Mouse (Mus musculus): ENCODE data around the gene Klhl32.
"Not testable (repeated sequence)": the region's sequence is repeated elsewhere in the genome, so short reads cannot be mapped to it uniquely, and the experiment has no call there.

Gene Klhl32

DNA sequence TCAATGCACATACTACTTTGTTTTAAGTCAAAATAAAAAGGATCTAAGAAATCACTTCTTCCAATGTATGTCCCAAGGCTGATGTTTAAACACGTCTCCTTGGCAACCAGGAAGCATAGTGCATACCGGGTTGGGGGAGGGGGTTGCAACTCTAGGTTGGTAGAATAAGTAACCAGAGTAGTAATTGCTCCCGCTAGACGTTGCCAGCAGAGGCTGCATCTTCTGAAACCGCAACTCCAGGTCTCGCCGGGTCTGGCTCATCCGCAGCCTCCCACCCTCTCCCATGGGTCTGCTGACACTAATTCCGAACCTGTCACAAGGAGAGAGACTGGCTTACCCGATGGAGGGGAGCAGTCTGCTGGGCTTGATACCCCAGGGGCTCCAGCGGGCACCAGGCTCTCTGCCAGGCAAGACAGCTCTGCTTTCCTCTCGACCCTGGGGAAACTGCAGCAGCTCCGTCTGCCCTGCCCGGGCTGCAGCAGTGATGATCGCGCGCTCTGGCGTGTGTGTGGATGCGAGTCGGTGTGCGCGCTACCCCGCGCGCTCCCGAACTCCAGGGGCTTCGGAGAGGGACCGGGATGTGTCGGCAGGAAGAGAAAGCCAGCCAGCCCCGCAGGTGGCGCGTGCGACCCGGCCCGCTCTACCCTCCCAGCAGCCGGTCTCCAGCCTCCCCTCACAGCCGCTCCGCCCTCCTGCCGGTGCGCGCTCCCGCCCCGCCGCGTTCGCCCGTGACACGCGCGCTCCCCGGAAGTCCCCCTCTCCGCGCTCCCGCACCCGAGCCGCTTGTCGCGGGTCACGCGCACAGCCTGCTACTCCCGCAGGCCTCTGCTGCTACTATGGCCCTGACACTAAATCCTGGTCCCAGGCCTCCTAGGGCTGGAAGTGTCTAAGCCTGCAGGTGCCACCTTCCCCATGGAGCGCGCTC lies at the start of gene Klhl32:
Gene Klhl32, minus strand, starts transcription at position 724 of the 925 bp plus-strand sequence.
- DNase-seq (ENCODE audit: low read depth) = peak; percentile 1

DNA sequence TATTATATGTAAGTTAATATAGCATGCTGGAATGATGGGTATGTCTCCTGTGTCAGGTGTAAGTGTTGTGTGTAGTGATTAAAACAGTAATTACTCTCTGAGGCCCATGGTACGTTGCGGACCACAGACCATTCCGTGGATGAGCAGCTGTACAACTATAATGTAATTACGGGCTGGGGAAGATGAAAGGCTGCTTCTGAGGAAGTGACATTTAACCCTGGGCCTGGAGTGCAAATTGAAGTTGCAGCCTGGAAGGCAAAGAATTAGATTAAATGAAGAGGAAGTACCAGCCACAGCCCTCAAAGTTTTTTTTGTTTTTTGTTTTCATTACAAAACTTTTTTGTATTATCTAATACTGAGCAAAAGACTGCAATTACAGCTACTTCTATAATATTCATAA lies 48.2 kb upstream of the Klhl32 start:
- peak; percentile 25 for DNase-seq (ENCODE audit: low read depth)

DNA sequence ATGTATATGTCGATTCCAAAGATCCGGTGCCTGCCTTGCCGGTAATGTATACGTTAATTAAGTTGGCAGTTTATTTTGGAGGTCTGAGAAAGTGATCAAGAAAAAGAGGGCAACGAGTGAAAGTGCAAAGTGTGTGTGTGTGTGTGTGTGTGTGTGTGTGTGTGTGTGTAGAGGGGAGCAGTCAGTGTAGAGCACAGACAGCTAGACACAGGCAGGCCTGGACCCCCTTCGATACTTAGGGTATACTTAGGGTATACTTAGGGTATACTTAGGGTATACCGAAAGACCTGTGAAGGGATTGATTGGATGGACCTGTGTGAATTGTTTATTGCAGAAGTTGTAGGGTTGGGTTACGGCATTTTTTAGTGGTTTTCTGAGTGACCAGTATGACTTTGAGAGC lies 47.7 kb upstream of the Klhl32 start:
- DNase-seq (ENCODE audit: low read depth) = peak; percentile 34

DNA sequence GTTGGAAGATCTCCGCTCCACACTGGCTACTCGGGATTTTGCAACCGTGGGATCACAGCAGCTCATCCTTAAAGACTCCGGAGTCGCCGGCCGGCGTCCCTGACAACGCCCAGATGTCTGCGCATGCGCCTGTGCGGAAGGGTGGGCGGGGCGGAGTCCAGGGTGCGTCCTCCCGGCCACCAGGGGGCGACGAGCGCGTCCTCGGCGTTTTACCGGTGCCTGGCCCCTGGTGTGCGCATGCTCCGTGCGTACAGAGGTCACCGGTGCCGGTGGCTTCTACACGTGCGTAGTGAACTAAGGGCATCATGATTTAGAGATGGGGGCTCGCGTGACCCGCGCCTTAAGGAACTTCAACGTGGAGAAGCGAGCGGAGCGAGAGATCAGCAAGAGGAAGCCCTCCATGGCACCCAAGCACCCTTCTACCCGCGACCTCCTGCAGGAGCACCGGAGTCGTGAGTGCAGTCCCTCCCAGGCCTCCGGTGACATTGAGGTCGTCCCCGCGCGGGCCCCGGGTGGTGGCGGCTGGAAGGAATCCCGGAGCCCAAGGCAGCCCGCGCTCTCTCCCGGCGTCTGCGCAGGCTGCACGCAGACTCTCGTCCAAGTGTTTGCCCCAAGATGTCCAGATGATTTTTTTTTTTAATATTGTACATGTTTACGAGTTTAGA lies 47.1 kb upstream of the Klhl32 start, which contains the start of gene Ndufaf4:
Gene Ndufaf4, plus strand, starts transcription at position 233 of the 665 bp plus-strand sequence.
- DNase-seq (ENCODE audit: low read depth) = peak; percentile 96

DNA sequence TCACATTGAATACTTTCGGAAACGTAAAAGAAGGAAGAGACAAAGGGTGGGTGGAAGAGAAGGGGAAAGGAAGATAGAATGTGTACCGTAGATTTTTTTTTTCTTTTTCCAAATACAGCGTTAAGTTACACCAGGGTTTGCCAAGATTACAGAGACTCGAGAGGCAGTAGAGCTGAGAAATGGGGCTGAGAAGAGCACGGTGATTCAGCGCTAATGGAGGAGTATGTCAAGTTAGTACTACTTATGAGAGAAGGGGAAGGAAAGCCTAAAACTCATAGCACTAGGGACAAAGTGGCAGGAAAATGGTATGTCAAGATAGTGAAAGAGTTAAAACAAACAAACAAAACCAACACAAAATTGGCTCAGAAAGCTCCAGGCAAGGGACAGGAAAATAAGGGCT lies 46.4 kb upstream of the Klhl32 start:
- no peak for DNase-seq (ENCODE audit: low read depth)

DNA sequence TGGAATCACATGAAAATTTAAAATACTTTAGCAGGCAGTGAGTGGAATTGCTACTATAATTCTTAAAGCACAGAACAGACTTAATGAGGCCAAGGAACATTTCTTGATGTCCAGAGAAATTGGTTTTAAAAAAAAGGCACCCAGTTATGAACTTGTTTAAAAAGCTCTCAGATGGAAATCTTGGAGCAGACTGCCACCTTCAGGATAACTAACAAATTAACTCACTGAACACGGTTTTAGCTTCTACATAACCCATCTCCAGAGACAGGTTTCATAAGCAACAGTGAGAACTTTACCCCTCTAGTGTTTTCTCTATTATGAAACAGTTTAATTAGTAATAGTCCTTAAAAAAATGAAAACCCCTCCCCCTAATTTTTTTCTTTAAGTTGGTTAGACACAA lies 45.9 kb upstream of the Klhl32 start:
- DNase-seq (ENCODE audit: low read depth) = peak; percentile 59

DNA sequence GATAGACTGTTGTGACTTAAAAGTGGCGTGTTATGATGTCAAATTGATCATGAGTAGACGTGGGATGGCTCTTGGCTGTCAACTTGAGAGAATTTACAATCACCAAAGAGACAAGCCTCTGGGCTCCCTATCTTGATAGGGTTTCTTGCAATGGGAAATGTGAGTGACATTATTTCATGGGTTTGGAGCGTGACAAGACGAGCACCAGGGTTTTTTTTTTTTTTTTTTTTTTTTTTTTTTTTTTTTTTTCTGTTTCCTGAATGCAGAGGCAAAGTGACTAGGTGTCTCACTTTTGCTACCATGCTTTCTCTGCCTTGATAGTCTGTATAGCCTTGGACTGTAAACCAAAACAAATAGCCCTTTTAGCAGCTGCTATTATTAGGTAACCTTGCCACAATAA lies 43.7 kb upstream of the Klhl32 start:
- no peak for DNase-seq (ENCODE audit: low read depth)

DNA sequence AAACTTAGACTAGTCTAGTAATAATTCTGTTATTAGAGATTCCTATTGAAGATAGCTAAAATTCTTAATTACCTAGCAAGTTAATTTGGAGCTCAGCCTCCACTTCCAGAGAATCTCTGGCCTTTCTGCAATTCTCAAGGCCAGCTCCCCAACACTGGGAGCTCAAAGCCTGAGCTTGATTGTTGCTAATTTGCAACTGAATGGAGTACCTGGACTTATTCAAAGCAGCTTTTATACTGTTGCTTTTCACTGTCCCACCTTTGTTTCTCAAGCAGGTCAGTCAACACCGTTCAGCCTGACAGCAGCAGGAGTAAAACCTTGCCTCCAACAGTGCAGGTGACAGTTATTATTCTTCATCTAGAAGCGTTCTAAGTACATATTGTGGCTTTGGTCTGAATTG lies 41.4 kb upstream of the Klhl32 start:
- DNase-seq (ENCODE audit: low read depth) = not testable (repeated sequence)

DNA sequence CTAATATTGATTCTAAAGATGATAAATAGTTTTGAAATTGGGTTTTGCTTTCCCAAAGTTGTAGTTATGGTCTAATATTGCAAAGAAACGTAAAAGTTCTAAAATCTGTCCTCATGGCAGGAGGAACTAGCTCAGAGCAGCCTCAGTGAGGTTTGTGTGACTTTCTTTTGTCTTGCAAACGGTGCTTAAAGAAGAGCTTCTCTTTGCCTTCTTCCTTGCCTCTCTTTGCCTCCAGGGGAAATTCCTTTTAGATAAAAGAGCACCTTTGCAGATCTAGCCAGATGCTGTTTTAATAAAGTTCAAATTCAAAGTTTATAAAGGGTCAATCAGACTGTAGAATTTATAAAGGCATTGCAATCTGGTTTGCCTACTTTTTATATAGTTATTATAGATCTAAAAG lies 38.5 kb upstream of the Klhl32 start:
- not testable (repeated sequence) for DNase-seq (ENCODE audit: low read depth)

DNA sequence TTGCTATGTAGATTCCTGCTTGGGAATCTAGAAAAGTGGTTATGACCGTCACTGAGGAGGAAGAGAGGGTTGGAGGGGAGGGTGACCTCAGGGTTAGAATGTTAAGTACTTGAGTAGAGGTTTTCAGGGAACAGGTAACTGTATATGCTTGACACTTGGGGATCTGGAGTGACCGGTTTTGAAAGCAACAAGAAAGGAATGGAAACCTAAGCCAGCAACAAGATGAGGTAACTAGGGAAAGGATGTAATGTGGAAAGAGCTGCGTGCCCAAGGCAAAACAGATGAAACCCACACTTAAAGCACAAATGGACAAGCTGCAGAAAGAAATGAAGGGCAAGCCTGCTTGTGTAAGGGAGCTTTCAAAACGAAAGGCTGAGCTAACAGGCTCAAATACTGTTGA lies 18.3 kb upstream of the Klhl32 start:
- no peak for DNase-seq (ENCODE audit: low read depth)

DNA sequence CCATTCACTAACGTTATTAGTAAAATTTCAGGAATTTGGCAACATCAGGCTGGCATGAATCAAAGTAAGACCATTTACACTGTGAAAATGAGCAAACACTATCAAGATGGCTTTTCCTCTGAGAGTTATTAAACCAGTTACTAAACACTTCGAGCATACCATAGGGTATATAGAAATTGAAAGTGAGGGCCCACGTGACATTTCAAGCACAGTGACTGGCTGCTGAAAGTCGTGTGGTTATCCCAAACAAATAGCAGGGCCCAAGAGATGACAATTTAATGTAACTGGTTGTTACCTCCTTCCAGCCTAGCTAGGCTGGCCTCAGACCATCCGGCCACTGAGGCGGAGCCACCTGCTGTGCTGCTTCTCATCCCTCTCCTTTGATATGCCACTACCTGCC lies 14.8 kb upstream of the Klhl32 start:
- DNase-seq (ENCODE audit: low read depth) = no peak

DNA sequence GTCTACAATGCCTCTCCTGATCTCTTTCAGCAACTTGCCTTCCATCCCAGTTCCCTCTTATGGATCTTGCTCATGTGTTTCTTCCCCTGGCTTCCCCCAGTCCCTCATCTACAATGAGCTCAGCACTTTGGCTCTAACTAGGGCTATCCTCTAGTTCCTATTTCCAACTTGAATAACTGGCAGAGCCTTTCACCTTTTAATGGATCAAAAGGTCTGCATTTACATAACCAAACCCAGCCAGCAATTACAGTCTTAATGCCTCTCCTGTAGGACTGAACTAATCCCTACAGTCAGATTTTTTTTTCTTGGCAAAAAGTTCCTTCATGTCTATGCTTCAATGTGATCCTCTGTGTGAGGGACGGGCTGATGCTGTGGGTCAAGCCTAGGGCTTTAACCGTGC lies 3.5 kb downstream of the Klhl32 start:
- no peak for DNase-seq (ENCODE audit: low read depth)

DNA sequence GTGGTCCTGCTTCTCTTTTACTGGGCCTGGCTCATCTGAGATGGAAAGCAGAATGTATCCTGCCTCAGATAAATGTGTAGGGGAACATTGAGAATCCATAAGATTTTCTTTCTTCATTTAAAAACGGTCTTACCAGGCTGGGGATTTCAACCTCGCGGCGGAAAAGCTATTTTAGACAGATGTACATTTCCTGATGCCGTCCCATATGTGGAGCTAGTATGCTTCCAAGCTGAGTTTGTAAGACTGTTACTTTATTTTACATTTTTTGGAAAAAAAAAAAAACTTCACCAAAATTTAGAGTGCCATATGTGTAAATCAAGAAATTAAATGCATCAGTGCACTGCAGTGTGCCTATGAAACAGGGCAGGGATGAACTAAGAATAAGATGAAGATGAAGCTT lies 5.4 kb downstream of the Klhl32 start:
- DNase-seq (ENCODE audit: low read depth) = no peak

DNA sequence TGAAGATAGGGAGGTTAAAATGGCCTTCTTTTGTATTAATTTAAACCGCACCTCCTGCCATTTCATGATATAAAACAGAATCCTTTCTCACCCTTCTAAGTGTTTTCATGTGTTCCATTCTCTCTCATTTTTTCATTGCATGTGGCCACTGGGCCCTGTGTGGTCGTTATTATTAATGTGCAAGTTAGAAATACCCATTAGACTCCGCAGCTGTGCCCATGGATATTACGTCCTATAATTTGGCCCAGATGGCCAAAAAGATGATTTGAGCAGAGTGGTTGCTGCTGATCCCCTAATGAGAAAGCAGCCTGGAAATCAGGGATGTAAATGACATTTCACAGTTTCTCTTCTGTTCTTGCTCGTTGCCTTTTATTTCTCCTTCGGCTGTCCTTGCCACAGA lies 12.4 kb downstream of the Klhl32 start:
- no peak for DNase-seq (ENCODE audit: low read depth)

DNA sequence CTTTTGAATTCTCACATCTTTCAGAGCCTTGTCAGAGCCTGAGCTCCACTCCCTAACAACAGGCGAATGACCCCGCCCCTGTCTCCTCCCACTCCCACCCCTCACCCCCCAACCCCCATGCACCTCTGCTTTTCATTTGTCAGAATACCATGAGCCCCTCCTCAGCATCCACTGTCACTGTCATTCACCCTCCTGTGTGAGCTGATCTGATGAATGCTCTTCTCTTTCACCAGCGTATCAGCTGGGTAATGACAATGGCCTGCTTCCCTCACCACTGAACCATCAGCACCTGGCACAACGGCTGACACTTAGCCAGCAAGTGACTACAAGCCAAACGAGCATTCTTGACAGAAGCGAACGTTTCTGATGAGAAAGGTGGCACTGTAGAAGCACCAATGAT lies 15.4 kb downstream of the Klhl32 start:
- DNase-seq (ENCODE audit: low read depth) = no peak

DNA sequence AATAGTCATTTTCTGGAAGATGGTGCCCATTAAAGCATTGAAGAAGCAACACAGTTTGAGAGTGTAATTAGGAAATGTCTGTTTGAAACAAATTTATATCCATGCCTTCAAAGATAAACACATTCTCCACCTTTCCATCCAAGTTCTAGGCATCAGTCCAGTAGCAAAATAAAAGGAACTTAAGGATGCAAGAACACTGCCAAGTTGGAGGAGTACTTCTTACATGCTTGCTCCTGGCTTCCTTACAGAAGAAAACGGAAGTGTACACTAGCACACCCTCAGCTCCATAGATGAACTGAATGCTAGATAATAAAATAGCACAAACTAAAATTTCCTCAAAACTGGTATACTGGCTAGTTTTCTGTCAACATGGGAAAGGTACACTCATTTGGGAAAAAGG lies 42.6 kb downstream of the Klhl32 start:
- no peak for DNase-seq (ENCODE audit: low read depth)

DNA sequence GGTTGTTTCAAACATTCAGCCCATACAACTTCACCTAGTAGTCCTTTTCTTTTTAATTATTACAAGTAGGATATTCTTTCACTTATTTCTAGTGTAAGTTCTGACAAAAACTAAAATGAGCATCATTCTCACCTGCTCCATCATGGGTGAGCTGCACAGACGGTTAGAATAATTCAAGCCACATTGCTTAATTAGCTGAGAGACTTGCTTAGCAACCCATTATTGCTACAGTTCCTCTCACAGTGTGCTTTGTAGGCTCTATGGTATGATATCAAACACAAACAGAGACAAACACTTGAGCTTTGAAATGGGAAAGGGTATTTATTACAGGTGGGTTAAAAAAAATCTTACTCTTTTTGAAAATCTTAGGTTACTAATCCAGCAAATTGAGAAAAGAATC lies 49.0 kb downstream of the Klhl32 start:
- no peak for DNase-seq (ENCODE audit: low read depth)

DNA sequence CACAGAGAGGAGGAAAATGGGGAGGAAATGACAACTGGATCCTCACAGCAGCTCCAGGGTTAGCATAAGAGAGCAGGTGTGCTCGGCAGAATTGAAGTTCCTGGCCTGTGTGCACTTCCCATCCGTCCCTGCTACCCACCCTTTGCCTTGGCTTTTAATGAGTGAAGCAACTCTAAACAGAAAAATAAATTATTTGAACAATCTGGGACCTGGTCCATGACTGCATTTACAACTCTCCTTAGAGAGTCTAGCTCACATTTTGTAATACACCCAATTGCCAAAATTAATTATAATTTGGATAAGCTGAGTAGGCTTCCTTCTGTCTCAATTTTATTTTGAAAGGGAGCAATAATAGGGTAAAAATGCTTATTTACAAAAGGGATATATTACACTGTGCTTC lies 49.6 kb downstream of the Klhl32 start:
- no peak for DNase-seq (ENCODE audit: low read depth)

DNA sequence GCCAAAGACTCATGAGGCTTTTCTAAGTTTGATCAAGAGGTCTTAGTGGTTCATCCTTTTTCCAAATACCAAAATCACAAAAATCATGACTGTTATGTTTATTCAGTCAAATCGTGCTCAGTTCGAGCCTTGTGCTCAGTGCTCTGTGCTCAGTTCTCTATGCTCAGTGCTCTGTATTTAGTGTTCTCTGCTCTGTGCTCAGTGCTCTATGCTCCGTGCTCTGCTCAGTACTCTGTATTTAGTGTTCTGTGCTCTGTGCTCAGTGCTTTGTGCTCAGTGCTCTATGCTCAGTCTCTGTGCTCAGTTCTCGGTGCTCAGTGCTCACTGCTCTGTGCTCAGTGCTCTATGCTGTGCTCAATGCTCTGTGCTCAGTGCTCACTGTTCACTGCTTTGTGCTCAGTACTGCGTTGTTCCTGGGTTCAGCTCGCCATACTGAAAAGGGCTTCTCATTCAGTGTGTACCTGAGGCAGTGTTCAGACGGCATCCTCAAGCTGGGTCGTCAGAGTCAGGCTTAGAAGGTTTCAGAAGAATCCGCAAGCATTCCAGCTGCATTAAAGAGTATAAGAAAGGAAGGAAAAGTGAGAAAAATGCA lies 50.5 kb downstream of the Klhl32 start:
- no peak for DNase-seq (ENCODE audit: low read depth)

DNA sequence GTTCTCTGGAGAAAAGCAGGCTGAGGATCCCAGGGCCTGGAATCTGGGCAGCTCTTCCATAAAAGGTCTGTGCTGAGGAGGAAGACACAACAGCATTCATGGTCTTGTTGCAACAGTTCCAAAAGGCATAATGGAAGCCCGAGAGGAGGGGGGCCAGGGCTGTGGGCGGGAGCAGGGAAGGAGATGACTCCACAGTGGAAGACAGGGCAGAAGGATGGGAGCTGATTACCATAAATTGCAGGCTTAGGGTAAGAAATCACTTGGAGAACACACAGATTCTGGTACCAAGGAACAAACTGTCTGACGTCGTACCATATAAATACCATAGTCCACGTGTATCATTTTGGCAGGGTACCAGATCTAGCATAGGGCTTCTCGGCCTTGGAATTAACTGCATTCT lies 51.9 kb downstream of the Klhl32 start:
- DNase-seq (ENCODE audit: low read depth) = no peak

DNA sequence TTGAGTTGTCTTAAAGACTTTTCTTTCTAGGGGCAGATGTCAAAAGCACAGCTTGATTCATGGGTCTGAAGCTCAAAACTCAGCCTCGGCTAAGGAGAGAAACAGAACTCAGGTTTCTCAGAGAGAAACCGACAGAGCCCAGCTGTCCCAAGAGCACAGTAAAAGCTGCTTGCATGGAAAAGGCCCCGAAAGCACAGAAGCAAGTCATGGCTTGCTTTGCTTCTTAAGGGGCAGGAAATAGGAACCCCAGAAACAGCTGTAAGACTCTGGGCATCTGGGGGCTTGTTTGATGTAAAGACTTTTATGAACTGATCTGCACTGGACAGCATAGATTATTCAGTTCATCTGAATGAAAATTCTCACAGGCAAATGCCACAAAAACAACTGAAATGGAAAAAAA lies 53.1 kb downstream of the Klhl32 start:
- no peak for DNase-seq (ENCODE audit: low read depth)

DNA sequence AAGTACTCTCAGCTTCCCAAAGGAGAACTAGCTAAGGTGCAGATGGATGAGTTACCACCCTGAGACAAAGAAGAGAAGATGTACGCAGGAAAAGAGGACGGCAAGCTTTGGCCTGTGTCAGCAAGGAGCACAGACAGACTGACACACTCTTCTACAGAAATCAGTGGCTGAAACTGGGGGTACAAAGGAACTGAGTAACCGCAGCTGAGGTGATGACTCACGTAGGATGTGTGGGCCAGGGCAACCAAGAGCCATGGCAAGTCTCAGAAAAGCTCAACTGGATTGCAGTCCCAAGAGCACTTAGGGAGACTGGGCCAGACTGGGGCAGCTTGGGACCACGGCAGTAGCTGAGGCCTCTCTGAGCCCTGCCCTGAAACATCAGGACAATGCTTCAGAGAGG lies 53.6 kb downstream of the Klhl32 start:
- no peak for DNase-seq (ENCODE audit: low read depth)

DNA sequence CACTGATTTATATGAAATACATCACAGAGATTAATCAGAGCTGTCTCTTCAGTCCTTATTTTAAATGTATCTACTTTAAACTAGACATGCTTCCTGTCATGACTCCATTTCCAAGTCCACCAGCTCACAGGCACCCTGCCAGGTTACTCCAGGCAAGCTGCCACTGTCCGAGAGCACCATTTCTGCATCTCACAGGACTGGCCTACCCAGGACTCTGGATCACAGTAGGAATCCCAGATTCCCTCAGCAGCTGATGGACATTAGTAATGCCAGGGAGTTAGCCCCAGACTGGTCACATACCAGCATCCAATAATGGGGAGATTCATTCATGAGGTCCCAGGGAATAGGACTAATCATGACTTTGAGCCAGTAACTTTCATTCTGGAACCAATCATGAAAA lies 54.7 kb downstream of the Klhl32 start:
- no peak for DNase-seq (ENCODE audit: low read depth)

Data from naive thymus-derived CD4-positive, alpha-beta T cell, adult 2 months (primary cell).